Mouse (Mus musculus) neural tube, embryonic 13.5 days (tissue): ENCODE measurements around the gene Duox1. TPM values are rescaled to one million over a fixed set of nuclear protein-coding genes. Genes with fewer than 3 reads are reported as not detected.

Source experiments
- ATAC-seq: fragments of 200-750 bp; cut with Nextera tagmentation; 2 replicates; pipeline ENCODE4 v1.8.0; 2017; ENCODE audit warnings: low read depth, mild to moderate bottlenecking, moderate TSS enrichment, moderate library complexity
- H3K27ac ChIP-seq: fragments of 300-500 bp; sonication (generic); replicated peaks from 2 replicates; pipeline ENCODE4 v1.5.1; 2015; ENCODE audit warnings: moderate library complexity, mild to moderate bottlenecking, inconsistent platforms
- H3K27me3 ChIP-seq: fragments of 300-500 bp; sonication (generic); 2 replicates; pipeline ENCODE4 v1.6.1; 2015; ENCODE audit warnings: mild to moderate bottlenecking, inconsistent platforms
- H3K36me3 ChIP-seq: fragments of 300-500 bp; sonication (generic); 2 replicates; pipeline ENCODE4 v1.6.1; 2015; ENCODE audit warnings: mild to moderate bottlenecking, inconsistent platforms
- H3K4me1 ChIP-seq: fragments of 300-500 bp; sonication (generic); replicated peaks from 2 replicates; pipeline ENCODE4 v1.6.1; 2015; ENCODE audit warnings: inconsistent platforms
- H3K4me2 ChIP-seq: fragments of 300-500 bp; sonication (generic); 2 replicates; pipeline ENCODE4 v1.6.1; 2015; ENCODE audit warnings: inconsistent platforms, mild to moderate bottlenecking, moderate library complexity
- H3K4me3 ChIP-seq: fragments of 300-500 bp; sonication (generic); 2 replicates; pipeline ENCODE4 v1.5.1; 2015; ENCODE audit warnings: mild to moderate bottlenecking, inconsistent platforms
- H3K9ac ChIP-seq: fragments of 300-500 bp; sonication (generic); 2 replicates; pipeline ENCODE4 v1.6.1; 2015; ENCODE audit warnings: moderate library complexity, mild to moderate bottlenecking, inconsistent platforms
- H3K9me3 ChIP-seq: fragments of 300-500 bp; sonication (generic); 2 replicates; pipeline ENCODE4 v1.6.1; 2016; ENCODE audit warnings: inconsistent platforms
- WGBS: fragments of 180-500 bp; shearing (Covaris S2); methylation state at CpG from one replicate; pipeline ENCODE4 v1.1.7; 2015; 5-methylcytosine and 5-hydroxymethylcytosine counted together
- polyA plus RNA-seq: library from polyadenylated mRNA; unstranded; fragments of >200 nt; fragmentation: Nextera tagmentation; extraction: Ambion mirVana; gene quantifications from 2 replicates; pipeline ENCODE4 v1.2.1, GENCODE M21; 2015

Duox1 gene
- polyA plus RNA-seq, 1 experiment from 2014 or later, result 0.13 TPM

DNA sequence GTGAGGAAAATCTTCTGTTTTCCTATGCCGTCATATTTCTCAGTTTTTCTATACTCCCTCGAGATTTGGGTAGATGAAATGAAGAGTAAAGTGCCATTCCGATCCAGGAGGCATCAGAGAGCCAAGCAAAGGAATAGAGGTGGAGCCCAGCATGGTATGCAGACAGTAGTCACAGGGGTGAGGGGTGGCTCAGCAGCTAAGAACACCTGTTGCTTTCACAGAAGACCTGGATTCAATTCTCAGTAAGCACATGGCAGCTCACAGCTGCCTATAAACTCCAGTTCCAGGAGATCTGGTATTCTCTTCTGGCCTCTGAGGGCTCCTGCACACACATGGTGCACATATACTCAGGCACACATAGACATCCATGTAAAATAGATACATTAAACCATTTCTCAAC, 56.6 kb downstream of the Duox1 start:
- Histone ChIP-seq H3K9me3 (no peaks in the 10 kb centered on the region), H3K27ac (no peak overlapping the region), H3K27me3 (no peaks in the 10 kb centered on the region), H3K4me3 (no peak overlapping the region), H3K4me1 (peaks cover 27% of the 10 kb centered on the region), H3K4me2 (no peak overlapping the region), H3K36me3 (no peaks in the 10 kb centered on the region), H3K9ac (no peak overlapping the region)
- 68% methylated on average over 3 of the region's 3 CpGs for WGBS
- ATAC-seq, result no peak

GRCm38 (mm10) chr2:122372541-122372940, 57.1 kb downstream of the Duox1 start:
- H3K27me3 ChIP-seq, result no peaks in the 10 kb centered on the region
- 80% methylated on average over 1 of the region's 1 CpGs for WGBS
- H3K27ac ChIP-seq, result no peak overlapping the region
- H3K4me2 ChIP-seq, result no peak overlapping the region
- H3K9ac ChIP-seq, result no peak overlapping the region
- ATAC-seq, result no peak
- H3K9me3 ChIP-seq, result no peaks in the 10 kb centered on the region
- H3K36me3 ChIP-seq, result no peaks in the 10 kb centered on the region
- H3K4me1 ChIP-seq, result peaks cover 22% of the 10 kb centered on the region
- H3K4me3 ChIP-seq, result no peak overlapping the region

- H3K4me1 ChIP-seq, result peaks cover 17% of the 10 kb centered on the region
- WGBS, result 81% methylated on average over 5 of the region's 5 CpGs
- H3K27ac ChIP-seq, result no peak overlapping the region
- no peak for ATAC-seq
- no peaks in the 10 kb centered on the region for H3K9me3 ChIP-seq
- no peaks in the 10 kb centered on the region for H3K27me3 ChIP-seq
- no peak overlapping the region for H3K4me3 ChIP-seq
- H3K36me3 ChIP-seq, result no peaks in the 10 kb centered on the region
- no peak overlapping the region for H3K4me2 ChIP-seq
- H3K9ac ChIP-seq, result no peak overlapping the region
Measured at GRCm38 (mm10) chr2:122374012-122374411, 58.5 kb downstream of the Duox1 start.

DNA sequence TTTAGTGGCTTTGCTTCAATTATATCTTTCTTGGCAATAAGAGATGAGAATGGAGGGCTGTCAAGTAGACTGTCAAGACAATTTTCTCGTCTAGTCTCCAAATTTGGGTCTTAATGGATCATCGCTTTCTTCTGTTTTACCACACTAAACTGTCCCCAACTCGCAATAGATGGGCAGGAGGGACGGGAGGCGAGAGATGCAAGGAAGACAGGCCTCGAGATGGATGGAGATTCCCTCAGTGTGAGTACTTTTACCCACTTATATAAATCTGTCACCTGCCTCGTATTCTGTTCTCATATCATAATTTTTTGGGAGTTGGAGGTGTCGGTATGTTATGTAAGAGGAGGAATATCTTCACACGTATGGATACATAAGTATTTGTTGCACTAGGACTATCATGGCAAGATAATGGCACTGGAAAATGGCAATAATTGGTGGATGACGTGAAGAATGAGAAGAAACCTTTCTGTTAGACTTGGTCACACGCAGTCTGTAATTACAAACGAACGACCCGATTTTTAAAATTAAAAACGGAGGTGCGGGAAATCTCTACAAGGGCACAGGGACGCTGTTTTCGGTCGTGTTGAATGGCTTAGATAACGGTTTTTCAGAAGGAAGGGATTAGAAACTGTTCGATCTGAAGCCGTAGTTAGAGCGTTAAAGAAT, 59.3 kb downstream of the Duox1 start:
- peak overlapping the region; percentile 81 for H3K27ac ChIP-seq
- H3K4me1 ChIP-seq, result peaks cover 10% of the 10 kb centered on the region
- peak overlapping the region; percentile 54 for H3K4me2 ChIP-seq
- peak overlapping the region; percentile 73 for H3K4me3 ChIP-seq
- no peaks in the 10 kb centered on the region for H3K27me3 ChIP-seq
- no peak for ATAC-seq
- no peaks in the 10 kb centered on the region for H3K9me3 ChIP-seq
- H3K9ac ChIP-seq, result peak overlapping the region; percentile 67
- WGBS, result 17% methylated on average over 23 of the region's 23 CpGs
- no peaks in the 10 kb centered on the region for H3K36me3 ChIP-seq

GRCm38 (mm10) chr2:122375391-122375991, 60.0 kb downstream of the Duox1 start:
- Histone ChIP-seq H3K4me2 (peak overlapping the region; percentile 93), H3K27ac (peak overlapping the region; percentile 87), H3K9ac (peak overlapping the region; percentile 78), H3K36me3 (no peaks in the 10 kb centered on the region), H3K4me1 (peaks cover 10% of the 10 kb centered on the region), H3K27me3 (no peaks in the 10 kb centered on the region), H3K9me3 (no peaks in the 10 kb centered on the region), H3K4me3 (peak overlapping the region; percentile 73)
- ATAC-seq, result peak; percentile 86
- under 1% methylated on average over 32 of the region's 32 CpGs for WGBS

DNA sequence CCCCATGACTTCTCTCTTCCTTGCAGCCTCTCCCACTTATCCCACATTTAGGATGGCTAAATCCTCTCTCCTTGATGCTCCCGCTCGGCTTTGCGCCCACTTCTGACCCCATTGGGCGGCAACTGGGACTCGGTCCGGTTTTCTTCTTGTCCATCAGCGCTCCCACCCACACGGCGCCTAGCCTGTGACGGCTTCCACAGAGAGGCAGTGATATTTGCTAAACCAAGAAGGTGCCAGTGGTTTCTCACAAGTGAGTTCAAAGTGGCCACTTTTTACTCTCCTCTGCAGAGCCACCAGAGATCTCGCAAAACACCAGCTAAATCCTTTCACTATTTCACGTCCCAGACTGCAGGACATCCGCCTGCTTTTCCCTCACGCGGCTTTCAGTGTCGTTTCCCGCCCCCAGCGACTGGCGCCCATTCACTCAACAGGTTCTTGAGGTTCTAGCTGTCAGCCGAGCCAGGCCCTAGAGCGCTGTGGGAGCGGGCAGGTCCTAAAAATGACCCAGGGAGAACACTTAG, 60.6 kb downstream of the Duox1 start:
- Histone ChIP-seq H3K27me3 (no peaks in the 10 kb centered on the region), H3K4me2 (peak overlapping the region; percentile 93), H3K9ac (peak overlapping the region; percentile 78), H3K27ac (peak overlapping the region; percentile 87), H3K4me3 (peak overlapping the region; percentile 73), H3K9me3 (no peaks in the 10 kb centered on the region), H3K4me1 (peaks cover 15% of the 10 kb centered on the region), H3K36me3 (no peaks in the 10 kb centered on the region)
- WGBS, result under 1% methylated on average over 22 of the region's 22 CpGs
- ATAC-seq, result peak; percentile 2; the same call in 1 of the 2 replicates

DNA sequence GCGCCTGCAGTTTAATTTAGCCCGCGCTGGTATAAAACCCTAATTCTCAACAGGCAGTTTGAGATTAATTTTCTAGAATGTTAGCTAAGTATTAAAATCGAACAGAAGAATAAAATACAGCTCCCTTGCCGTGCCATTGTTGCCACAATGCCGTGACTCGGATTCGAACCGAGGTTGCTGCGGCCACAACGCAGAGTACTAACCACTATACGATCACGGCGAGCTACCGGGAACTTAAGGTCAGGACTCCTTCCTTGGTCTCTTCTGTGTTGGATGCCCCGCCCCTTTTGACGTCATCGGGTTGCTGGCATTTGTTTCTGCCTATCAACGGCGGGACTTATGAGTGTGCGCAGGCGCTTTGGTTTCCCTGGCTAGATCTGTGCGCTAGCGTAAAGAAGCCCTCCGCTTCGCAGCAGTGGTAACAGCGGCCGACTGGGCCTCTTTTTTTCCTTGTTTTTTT, 61.8 kb downstream of the Duox1 start:
- WGBS, result 1% methylated on average over 28 of the region's 28 CpGs
- peak; percentile 92 for ATAC-seq
- H3K9me3 ChIP-seq, result no peaks in the 10 kb centered on the region

DNA sequence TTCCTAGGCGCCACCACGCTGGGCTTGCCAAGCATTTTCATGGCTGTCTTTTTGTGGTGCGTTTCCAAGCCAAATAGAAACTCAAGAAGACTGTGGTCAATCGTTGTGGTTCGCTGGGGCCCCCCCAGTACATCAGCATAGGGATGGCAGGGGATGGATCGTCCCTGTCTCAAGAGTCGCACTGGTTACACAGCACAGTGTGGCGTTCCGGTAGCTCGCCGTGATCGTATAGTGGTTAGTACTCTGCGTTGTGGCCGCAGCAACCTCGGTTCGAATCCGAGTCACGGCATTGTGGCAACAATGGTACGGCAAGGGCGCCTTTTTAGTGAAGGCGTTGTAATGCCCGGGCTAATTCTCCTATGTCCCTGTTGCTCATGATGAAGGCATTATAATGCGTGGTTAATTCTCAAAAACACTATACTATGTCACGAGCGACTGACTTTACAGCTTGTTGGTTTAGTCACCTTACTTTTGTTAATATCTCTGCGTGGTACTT, 62.3 kb downstream of the Duox1 start:
- Histone ChIP-seq H3K27me3 (no peaks in the 10 kb centered on the region), H3K4me3 (peak overlapping the region; percentile 57), H3K4me1 (peaks cover 15% of the 10 kb centered on the region), H3K27ac (peak overlapping the region; percentile 92), H3K4me2 (peak overlapping the region; percentile 51), H3K36me3 (no peaks in the 10 kb centered on the region), H3K9me3 (no peaks in the 10 kb centered on the region), H3K9ac (peak overlapping the region; percentile 76)
- WGBS, result under 1% methylated on average over 26 of the region's 26 CpGs
- ATAC-seq, result peak; percentile 86

More for the DNA sequence above, 61.8 kb downstream of the Duox1 start:
- Histone ChIP-seq H3K4me2 (peak overlapping the region; percentile 51), H3K9ac (peak overlapping the region; percentile 76), H3K27ac (peak overlapping the region; percentile 92), H3K36me3 (no peaks in the 10 kb centered on the region), H3K27me3 (no peaks in the 10 kb centered on the region), H3K4me3 (peak overlapping the region; percentile 57), H3K4me1 (peaks cover 15% of the 10 kb centered on the region)

- peak overlapping the region; percentile 57 for H3K4me3 ChIP-seq
- WGBS, result 20% methylated on average over 8 of the region's 8 CpGs
- H3K4me2 ChIP-seq, result peak overlapping the region; percentile 51
- H3K36me3 ChIP-seq, result no peaks in the 10 kb centered on the region
- H3K27ac ChIP-seq, result peak overlapping the region; percentile 92
- peaks cover 15% of the 10 kb centered on the region for H3K4me1 ChIP-seq
- peak overlapping the region; percentile 76 for H3K9ac ChIP-seq
- ATAC-seq, result no peak
- no peaks in the 10 kb centered on the region for H3K27me3 ChIP-seq
- H3K9me3 ChIP-seq, result no peaks in the 10 kb centered on the region
Measured at GRCm38 (mm10) chr2:122378421-122379291, 63.2 kb downstream of the Duox1 start.

GRCm38 (mm10) chr2:122379292-122379650, 63.8 kb downstream of the Duox1 start:
- H3K4me3 ChIP-seq, result no peak overlapping the region
- H3K27ac ChIP-seq, result no peak overlapping the region
- no peaks in the 10 kb centered on the region for H3K27me3 ChIP-seq
- no peak overlapping the region for H3K9ac ChIP-seq
- H3K4me2 ChIP-seq, result no peak overlapping the region
- H3K9me3 ChIP-seq, result no peaks in the 10 kb centered on the region
- H3K4me1 ChIP-seq, result peaks cover 15% of the 10 kb centered on the region
- no peak for ATAC-seq
- H3K36me3 ChIP-seq, result no peaks in the 10 kb centered on the region
- WGBS, result 57% methylated on average over 2 of the region's 2 CpGs

- H3K36me3 ChIP-seq, result no peaks in the 10 kb centered on the region
- peak overlapping the region; percentile 16; the same call in 1 of the 2 replicates for H3K4me3 ChIP-seq
Measured at GRCm38 (mm10) chr2:122380768-122381311, 65.4 kb downstream of the Duox1 start.

More at GRCm38 (mm10) chr2:122380768-122381311, 65.4 kb downstream of the Duox1 start:
- WGBS, result 14% methylated on average over 11 of the region's 11 CpGs
- H3K27me3 ChIP-seq, result no peaks in the 10 kb centered on the region
- no peak overlapping the region for H3K9ac ChIP-seq
- peak overlapping the region; percentile 39 for H3K4me2 ChIP-seq
- no peaks in the 10 kb centered on the region for H3K9me3 ChIP-seq
- H3K27ac ChIP-seq, result no peak overlapping the region
- H3K4me1 ChIP-seq, result peaks cover 10% of the 10 kb centered on the region
- no peak for ATAC-seq
